In the genomic region with DNA sequence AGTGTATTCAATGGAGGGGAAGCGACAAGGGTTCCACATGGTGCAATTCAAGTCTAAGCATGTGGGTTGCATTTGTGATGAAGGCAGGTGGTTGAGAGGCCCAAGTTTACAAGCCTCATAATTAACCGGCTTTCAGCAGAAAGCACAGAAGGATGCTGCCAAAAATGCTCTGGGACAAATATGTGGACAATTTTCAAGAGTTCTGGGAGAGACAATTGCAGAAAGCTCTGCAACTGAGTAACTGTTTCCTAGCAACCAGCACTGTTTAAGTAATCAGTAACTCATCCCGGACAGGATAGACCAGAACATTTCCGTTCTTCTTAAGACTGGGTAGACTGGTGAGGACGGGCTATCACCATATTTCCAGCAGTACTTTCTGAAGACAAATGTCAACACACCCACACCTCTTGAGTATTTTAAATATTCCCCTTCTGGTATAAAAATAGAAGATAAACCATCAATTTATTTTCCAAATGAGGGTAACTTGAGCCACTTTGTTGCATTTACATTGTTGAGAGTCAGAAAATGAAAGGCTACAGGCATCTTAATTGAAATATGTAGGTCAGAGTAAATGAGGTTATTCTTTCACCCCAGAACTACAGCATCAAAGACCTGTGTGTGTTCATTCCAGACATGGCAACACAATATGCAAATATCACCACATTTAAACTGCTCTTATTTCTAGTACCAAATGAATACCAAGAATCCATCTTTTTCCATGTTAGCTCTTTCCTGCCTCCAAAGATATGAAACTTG, we compare ENCODE assay signal across 9 mouse cellular contexts.
DNase-seq lines count a peak whose midpoint lies in the region; ATAC-seq and TF ChIP-seq lines count a peak whose summit lies in the region.
"Had no signal": no experiment of that assay in that cellular context is flagged by ENCODE, and none has a peak within 500 bp of the region (broad histone marks: within the 10 kb centered on the region; RNA-seq: fewer than 3 reads in every experiment).

No protein-coding gene starts in this region.

- H3K27ac ChIP-seq in hindbrain, postnatal 0 days = no peak overlapping the region
- no peak overlapping the region for H3K27ac ChIP-seq in hindbrain, embryonic 12.5 days
- 0 out of 2 replicates have a peak overlapping the region, but pooled peaks have one; percentile 10 for H3K27ac ChIP-seq in neural tube, embryonic 13.5 days (replicated peaks)
- 0 out of 2 replicates have a peak overlapping the region, but pooled peaks have one; percentile 7 for H3K27ac ChIP-seq in neural tube, embryonic 15.5 days (replicated peaks)

- 30% methylated on average over 5 of the region's 5 CpGs for WGBS in hindbrain, postnatal 0 days
- 51% methylated on average over 5 of the region's 5 CpGs for WGBS in hindbrain, embryonic 12.5 days
- WGBS in neural tube, embryonic 13.5 days = 37% methylated on average over 5 of the region's 5 CpGs
- 33% methylated on average over 5 of the region's 5 CpGs for WGBS in neural tube, embryonic 15.5 days

- no peak overlapping the region for H3K4me3 ChIP-seq in hindbrain, postnatal 0 days (ENCODE audit: low read length)
- H3K4me3 ChIP-seq in hindbrain, embryonic 12.5 days = no peak overlapping the region
- H3K4me3 ChIP-seq in neural tube, embryonic 13.5 days = no peak overlapping the region
- H3K4me3 ChIP-seq in neural tube, embryonic 15.5 days (replicated peaks) = no peak overlapping the region

- no peaks in the 10 kb centered on the region for H3K4me1 ChIP-seq in hindbrain, postnatal 0 days (ENCODE audit: insufficient read depth, low read length)
- H3K4me1 ChIP-seq in hindbrain, embryonic 12.5 days = peaks cover 28% of the 10 kb centered on the region
- peaks cover 43% of the 10 kb centered on the region for H3K4me1 ChIP-seq in neural tube, embryonic 13.5 days (replicated peaks)
- H3K4me1 ChIP-seq in neural tube, embryonic 15.5 days = peaks cover 12% of the 10 kb centered on the region

- peak; percentile 43 for DNase-seq in hindbrain, postnatal 0 days (ENCODE audit: low spot score)
- DNase-seq in neural tube, embryonic 10.5 days (ENCODE audit: extremely low spot score, low spot score) = no peak
- peak; percentile 16 to 64 for DNase-seq in kidney, postnatal 36 days
- no peak for DNase-seq in ovary, postnatal 14 days (ENCODE audit: low spot score)
- DNase-seq: cerebellum, adult 18-20 months had no signal

- H3K36me3 ChIP-seq in hindbrain, postnatal 0 days (ENCODE audit: insufficient read depth, low read length) = peaks cover 23% of the 10 kb centered on the region
- H3K36me3 ChIP-seq in hindbrain, embryonic 12.5 days = peaks cover 47% of the 10 kb centered on the region
- H3K36me3 ChIP-seq in neural tube, embryonic 13.5 days = peaks cover 65% of the 10 kb centered on the region
- peaks cover 45% of the 10 kb centered on the region for H3K36me3 ChIP-seq in neural tube, embryonic 15.5 days

- no peak for TF ChIP-seq CTCF in hindbrain, postnatal 0 days (IDR thresholded peaks at IDR 0.05; ENCODE audit: low read depth)

- H3K9me3 ChIP-seq in hindbrain, postnatal 0 days (ENCODE audit: low read length) = no peaks in the 10 kb centered on the region
- H3K9me3 ChIP-seq in hindbrain, embryonic 12.5 days (replicated peaks) = no peaks in the 10 kb centered on the region
- H3K9me3 ChIP-seq in neural tube, embryonic 13.5 days = no peaks in the 10 kb centered on the region
- H3K9me3 ChIP-seq in neural tube, embryonic 15.5 days (replicated peaks) = no peaks in the 10 kb centered on the region

- no peak for ATAC-seq in hindbrain, postnatal 0 days
- ATAC-seq in hindbrain, embryonic 12.5 days (ENCODE audit: low FRiP score) = no peak
- no peak for ATAC-seq in neural tube, embryonic 13.5 days (ENCODE audit: low read depth)
- ATAC-seq in neural tube, embryonic 15.5 days (ENCODE audit: low FRiP score) = no peak; the same call in 1 of the 2 replicates
- no peak for ATAC-seq in cerebellum, adult (ENCODE audit: insufficient number of reproducible peaks, low FRiP score, low TSS enrichment)

- H3K27me3 ChIP-seq in hindbrain, postnatal 0 days (ENCODE audit: insufficient read depth, low read length) = no peaks in the 10 kb centered on the region
- no peaks in the 10 kb centered on the region for H3K27me3 ChIP-seq in hindbrain, embryonic 12.5 days
- H3K27me3 ChIP-seq in neural tube, embryonic 13.5 days = no peaks in the 10 kb centered on the region
- H3K27me3 ChIP-seq in neural tube, embryonic 15.5 days (replicated peaks) = no peaks in the 10 kb centered on the region

- H3K4me2 ChIP-seq in hindbrain, postnatal 0 days (ENCODE audit: low read depth, low read length) = no peak overlapping the region
- no peak overlapping the region for H3K4me2 ChIP-seq in hindbrain, embryonic 12.5 days (replicated peaks)
- no peak overlapping the region for H3K4me2 ChIP-seq in neural tube, embryonic 13.5 days
- H3K4me2 ChIP-seq in neural tube, embryonic 15.5 days = no peak overlapping the region

- no peak overlapping the region for H3K9ac ChIP-seq in hindbrain, postnatal 0 days (replicated peaks; ENCODE audit: low read length)
- no peak overlapping the region for H3K9ac ChIP-seq in hindbrain, embryonic 12.5 days
- no peak overlapping the region for H3K9ac ChIP-seq in neural tube, embryonic 13.5 days
- no peak overlapping the region for H3K9ac ChIP-seq in neural tube, embryonic 15.5 days (replicated peaks)

Comparison
In these comparisons a context has a peak if more than half of its experiments do, and no peak if none do; other contexts are left out.
1. DNase-seq: peak in hindbrain, postnatal 0 days (single experiment) and kidney, postnatal 36 days (2 of 2); none in neural tube, embryonic 10.5 days (single experiment) and ovary, postnatal 14 days (single experiment).
2. H3K27ac ChIP-seq: peak in neural tube, embryonic 13.5 days (single experiment) and neural tube, embryonic 15.5 days (single experiment); none in hindbrain, postnatal 0 days (single experiment) and hindbrain, embryonic 12.5 days (single experiment).